Mouse (Mus musculus): ENCODE results near the gene Clrn3. TPM values are rescaled to one million over a fixed set of nuclear protein-coding genes. Genes with fewer than 3 reads are reported as not detected.
"Not testable (repeated sequence)": the region's sequence is repeated elsewhere in the genome, so short reads cannot be mapped to it uniquely, and the experiment has no call there.

Clrn3 gene
- total RNA-seq, 2 experiments from 2014 or later = not detected

- no peak for DNase-seq
Measured at GRCm38 (mm10) chr7:135535908-135536307, 7.5 kb upstream of the Clrn3 start.

- DNase-seq = no peak
Measured at GRCm38 (mm10) chr7:135534548-135535189, 6.2 kb upstream of the Clrn3 start.

- no peak for DNase-seq
Measured at GRCm38 (mm10) chr7:135529068-135529467, 614 bp upstream of the Clrn3 start.

- DNase-seq = no peak
Measured at GRCm38 (mm10) chr7:135527169-135527568, 1.3 kb downstream of the Clrn3 start.

- DNase-seq = no peak
Measured at GRCm38 (mm10) chr7:135526574-135527152, 1.8 kb downstream of the Clrn3 start.

GRCm38 (mm10) chr7:135524424-135524967 is 4.0 kb downstream of the Clrn3 start:
- DNase-seq = no peak

- no peak for DNase-seq
Measured at GRCm38 (mm10) chr7:135523981-135524380, 4.5 kb downstream of the Clrn3 start.

GRCm38 (mm10) chr7:135521755-135522512 is 6.5 kb downstream of the Clrn3 start:
- no peak for DNase-seq

- no peak for DNase-seq
Measured at GRCm38 (mm10) chr7:135520241-135520640, 8.2 kb downstream of the Clrn3 start.

- no peak for DNase-seq
Measured at GRCm38 (mm10) chr7:135517191-135517590, 11.3 kb downstream of the Clrn3 start.

GRCm38 (mm10) chr7:135511723-135512122 is 16.7 kb downstream of the Clrn3 start:
- no peak for DNase-seq

GRCm38 (mm10) chr7:135510431-135510830 is 18.0 kb downstream of the Clrn3 start:
- DNase-seq = no peak

GRCm38 (mm10) chr7:135509272-135509671 is 19.2 kb downstream of the Clrn3 start:
- no peak for DNase-seq

- DNase-seq = no peak
Measured at GRCm38 (mm10) chr7:135508602-135509001, 19.9 kb downstream of the Clrn3 start.

- DNase-seq = not testable (repeated sequence)
Measured at GRCm38 (mm10) chr7:135506506-135506905, 21.9 kb downstream of the Clrn3 start.

- DNase-seq = no peak
Measured at GRCm38 (mm10) chr7:135499403-135499802, 29.1 kb downstream of the Clrn3 start.

GRCm38 (mm10) chr7:135498565-135499186 is 29.8 kb downstream of the Clrn3 start:
- DNase-seq = no peak

- DNase-seq = no peak
Measured at GRCm38 (mm10) chr7:135495303-135495702, 33.2 kb downstream of the Clrn3 start.

GRCm38 (mm10) chr7:135490500-135490886 is 38.0 kb downstream of the Clrn3 start:
- DNase-seq = no peak

- DNase-seq = no peak
Measured at GRCm38 (mm10) chr7:135489724-135490499, 38.5 kb downstream of the Clrn3 start.

- no peak for DNase-seq
Measured at GRCm38 (mm10) chr7:135488214-135488810, 40.1 kb downstream of the Clrn3 start.
